Mouse (Mus musculus): ENCODE results near the gene Gm28998. TPM values are rescaled to one million over a fixed set of nuclear protein-coding genes. Genes with fewer than 3 reads are reported as not detected.
"Not testable (repeated sequence)": the region's sequence is repeated elsewhere in the genome, so short reads cannot be mapped to it uniquely, and the experiment has no call there.

The Gm28998 gene
- not detected in 2 replicates for polyA plus RNA-seq (2012; rRNA removed)

- not testable (repeated sequence) for DNase-seq (ENCODE audit: extremely low spot score in 1 of 2, low spot score in 1 of 2)
Measured at GRCm38 (mm10) chrY:7253487-7253886, at the start of gene Gm28998. Gm28998 (plus strand) TSS chrY:7253787.

Other genes starting within 250 kb of the Gm28998 start
- not detected in 2 replicates for gene Gm21244, start 84.5 kb upstream of the Gm28998 start, polyA plus RNA-seq (2012; rRNA removed)
- not detected in 2 replicates for gene Gm21788, start 151.2 kb downstream of the Gm28998 start, polyA plus RNA-seq (2012; rRNA removed)